Mouse (Mus musculus) embryonic fibroblast, embryonic 13.5 days (primary cell): ENCODE results near the gene Tgtp2. TPM values are rescaled to one million over a fixed set of nuclear protein-coding genes. Genes with fewer than 3 reads are reported as not detected.
"Not testable (repeated sequence)": the region's sequence is repeated elsewhere in the genome, so short reads cannot be mapped to it uniquely, and the experiment has no call there.

Experiments used
- H3K27ac ChIP-seq: 2 replicates; pipeline ENCODE4 v1.5.1; 2012; ENCODE audit warnings: low read length, control low read depth, inconsistent platforms; ENCODE audit not compliant: insufficient read depth
- H3K4me1 ChIP-seq: 2 replicates; pipeline ENCODE4 v1.6.1; 2011; ENCODE audit warnings: low read length; ENCODE audit not compliant: control insufficient read depth, insufficient read depth
- H3K4me3 ChIP-seq: 2 replicates; pipeline ENCODE4 v1.5.1; 2011; ENCODE audit warnings: mild to moderate bottlenecking, control low read depth, low read length; ENCODE audit not compliant: insufficient read depth
- CTCF ChIP-seq: IDR thresholded peaks from 2 replicates; pipeline ENCODE4 v1.5.1; 2011; ENCODE audit warnings: mild to moderate bottlenecking, control low read depth, low read length, moderate library complexity, borderline replicate concordance; ENCODE audit not compliant: insufficient read depth
- POLR2A ChIP-seq: IDR thresholded peaks from 2 replicates; pipeline ENCODE4 v1.6.1; 2011; ENCODE audit warnings: low read depth, mild to moderate bottlenecking, control low read depth, low read length, moderate library complexity
- polyA plus RNA-seq: library from polyadenylated mRNA; stranded (reverse); fragments of >200 nt; gene quantifications from 2 replicates; pipeline ENCODE4 v1.2.4, GENCODE M21; 2011; ENCODE audit warnings: low read depth; ENCODE audit not compliant: missing spikeins, insufficient read length

Tgtp2 gene
- polyA plus RNA-seq, result 6.4 and 6.5 TPM in 2 replicates

GRCm38 (mm10) chr11:49063713-49064469 is at the start of gene Tgtp2:
TSS of gene Tgtp2 (minus strand) at chr11:49064206.
- not testable (repeated sequence) for H3K27ac ChIP-seq, H3K4me1 ChIP-seq, H3K4me3 ChIP-seq

GRCm38 (mm10) chr11:49112624-49113219 is 48.7 kb upstream of the Tgtp2 start:
- H3K4me1 ChIP-seq, result peaks cover 4% of the 10 kb centered on the region; the same call in 1 of the 2 replicates
- no peak overlapping the region for H3K27ac ChIP-seq
- H3K4me3 ChIP-seq, result no peak overlapping the region
- no peak for TF ChIP-seq CTCF
- no peak for TF ChIP-seq POLR2A

- TF ChIP-seq POLR2A, result no peak
- no peak overlapping the region for H3K4me3 ChIP-seq
- no peak overlapping the region for H3K27ac ChIP-seq
- peaks cover 6% of the 10 kb centered on the region; the same call in 1 of the 2 replicates for H3K4me1 ChIP-seq
These were observed 47.0 kb upstream of the Tgtp2 start for GRCm38 (mm10) chr11:49111000-49111399.

- Histone ChIP-seq H3K4me1 (peaks cover 6% of the 10 kb centered on the region), H3K27ac (no peak overlapping the region), H3K4me3 (no peak overlapping the region)
- TF ChIP-seq POLR2A (no peak), CTCF (peak; percentile 55; the same call in 1 of the 2 replicates)
These were observed 44.8 kb upstream of the Tgtp2 start for GRCm38 (mm10) chr11:49108833-49109232.

- H3K4me1 ChIP-seq, result peaks cover 6% of the 10 kb centered on the region
- TF ChIP-seq CTCF, result no peak
- no peak for TF ChIP-seq POLR2A
- H3K4me3 ChIP-seq, result no peak overlapping the region
- peak overlapping the region; percentile 87 for H3K27ac ChIP-seq
These were observed 43.9 kb upstream of the Tgtp2 start for GRCm38 (mm10) chr11:49107650-49108537.

- Histone ChIP-seq H3K4me3 (no peak overlapping the region), H3K4me1 (peaks cover 6% of the 10 kb centered on the region), H3K27ac (no peak overlapping the region)
- TF ChIP-seq CTCF (no peak), POLR2A (no peak)
These were observed 41.7 kb upstream of the Tgtp2 start for GRCm38 (mm10) chr11:49105752-49106151.

GRCm38 (mm10) chr11:49103047-49103693 is 39.2 kb upstream of the Tgtp2 start:
- H3K4me1 ChIP-seq, result peaks cover 4% of the 10 kb centered on the region
- no peak overlapping the region for H3K27ac ChIP-seq
- no peak for TF ChIP-seq POLR2A
- 0 out of 2 replicates have a peak, but pooled peaks have one; percentile 37 for TF ChIP-seq CTCF
- H3K4me3 ChIP-seq, result no peak overlapping the region

GRCm38 (mm10) chr11:49101500-49101899 is 37.5 kb upstream of the Tgtp2 start:
- Histone ChIP-seq H3K4me1 (no peaks in the 10 kb centered on the region; the same call in 1 of the 2 replicates), H3K27ac (no peak overlapping the region), H3K4me3 (no peak overlapping the region)
- TF ChIP-seq POLR2A, result no peak
- TF ChIP-seq CTCF, result no peak

GRCm38 (mm10) chr11:49100409-49100808 is 36.4 kb upstream of the Tgtp2 start:
- Histone ChIP-seq H3K27ac (no peak overlapping the region), H3K4me3 (no peak overlapping the region)

GRCm38 (mm10) chr11:49095367-49095766 is 31.4 kb upstream of the Tgtp2 start:
- no peak for TF ChIP-seq POLR2A
- no peak overlapping the region for H3K27ac ChIP-seq

More at GRCm38 (mm10) chr11:49100409-49100808, 36.4 kb upstream of the Tgtp2 start:
- H3K4me1 ChIP-seq, result no peaks in the 10 kb centered on the region; the same call in 1 of the 2 replicates
- no peak for TF ChIP-seq POLR2A
- TF ChIP-seq CTCF, result no peak

More at GRCm38 (mm10) chr11:49095367-49095766, 31.4 kb upstream of the Tgtp2 start:
- no peak overlapping the region for H3K4me3 ChIP-seq
- H3K4me1 ChIP-seq, result peaks cover 3% of the 10 kb centered on the region
